Mouse (Mus musculus): ENCODE results near the gene Tor1aip1. TPM values are rescaled to one million over a fixed set of nuclear protein-coding genes. Genes with fewer than 3 reads are reported as not detected.
A peak's percentile ranks its signal among the peaks of the same experiment; 100 is the strongest.

Tor1aip1 gene
- polyA plus RNA-seq, 1 experiment, result 16.5 TPM

GRCm38 (mm10) chr1:155990391-155990790 lies 45.9 kb downstream of the Tor1aip1 start:
- Histone ChIP-seq H3K4me3 (ENCODE audit: insufficient read depth, poor library complexity, severe bottlenecking) (no peak overlapping the region), H3K27me3 (ENCODE audit: control insufficient read depth, insufficient read depth, insufficient read length) (no peaks in the 10 kb centered on the region), H3ac (ENCODE audit: control insufficient read depth, insufficient read length, low read depth) (no peak overlapping the region), H3K79me3 (ENCODE audit: low read depth) (no peaks in the 10 kb centered on the region), H3K36me3 (ENCODE audit: control insufficient read depth, insufficient read depth) (no peaks in the 10 kb centered on the region), H3K79me2 (ENCODE audit: control insufficient read depth, insufficient read depth) (no peaks in the 10 kb centered on the region)
- TF ChIP-seq CTCF (IDR thresholded peaks at IDR 0.05; ENCODE audit: control insufficient read depth, insufficient read depth, insufficient read length), result no peak
- no peak for TF ChIP-seq MAX (IDR thresholded peaks at IDR 0.05)
- TF ChIP-seq FOSL1 (IDR thresholded peaks at IDR 0.05; ENCODE audit: insufficient read depth, low read length, poor library complexity, severe bottlenecking), result no peak
- no peak for TF ChIP-seq MYOD1 (IDR thresholded peaks at IDR 0.05; ENCODE audit: control insufficient read depth, insufficient read length, low read depth)
- TF ChIP-seq MYOG (IDR thresholded peaks at IDR 0.05; ENCODE audit: control insufficient read depth, extremely low read depth, insufficient read length), result no peak
- no peak for TF ChIP-seq CEBPB (IDR thresholded peaks at IDR 0.05; ENCODE audit: low read depth)
- TF ChIP-seq USF1 (IDR thresholded peaks at IDR 0.05; ENCODE audit: low read depth), result no peak

- no peaks in the 10 kb centered on the region for H3K27me3 ChIP-seq (ENCODE audit: control insufficient read depth, insufficient read depth, insufficient read length)
- H3K79me3 ChIP-seq (ENCODE audit: low read depth), result no peaks in the 10 kb centered on the region
- no peak overlapping the region for H3K4me3 ChIP-seq (ENCODE audit: insufficient read depth, poor library complexity, severe bottlenecking)
- H3ac ChIP-seq (ENCODE audit: control insufficient read depth, insufficient read length, low read depth), result no peak overlapping the region
- no peaks in the 10 kb centered on the region for H3K36me3 ChIP-seq (ENCODE audit: control insufficient read depth, insufficient read depth)
- TF ChIP-seq MAX (IDR thresholded peaks at IDR 0.05) (no peak), MYOG (IDR thresholded peaks at IDR 0.05; ENCODE audit: control insufficient read depth, extremely low read depth, insufficient read length) (no peak), USF1 (IDR thresholded peaks at IDR 0.05; ENCODE audit: low read depth) (no peak), CEBPB (IDR thresholded peaks at IDR 0.05; ENCODE audit: low read depth) (no peak), CTCF (IDR thresholded peaks at IDR 0.05; ENCODE audit: control insufficient read depth, insufficient read depth, insufficient read length) (no peak), MYOD1 (IDR thresholded peaks at IDR 0.05; ENCODE audit: control insufficient read depth, insufficient read length, low read depth) (no peak), FOSL1 (IDR thresholded peaks at IDR 0.05; ENCODE audit: insufficient read depth, low read length, poor library complexity, severe bottlenecking) (no peak)
- H3K79me2 ChIP-seq (ENCODE audit: control insufficient read depth, insufficient read depth), result no peaks in the 10 kb centered on the region
These were observed 46.9 kb downstream of the Tor1aip1 start for GRCm38 (mm10) chr1:155989387-155989786.

- TF ChIP-seq MAX (IDR thresholded peaks at IDR 0.05) (no peak), MYOD1 (IDR thresholded peaks at IDR 0.05; ENCODE audit: control insufficient read depth, insufficient read length, low read depth) (no peak), USF1 (IDR thresholded peaks at IDR 0.05; ENCODE audit: low read depth) (no peak), MYOG (IDR thresholded peaks at IDR 0.05; ENCODE audit: control insufficient read depth, extremely low read depth, insufficient read length) (no peak), FOSL1 (IDR thresholded peaks at IDR 0.05; ENCODE audit: insufficient read depth, low read length, poor library complexity, severe bottlenecking) (no peak), CEBPB (IDR thresholded peaks at IDR 0.05; ENCODE audit: low read depth) (no peak), CTCF (IDR thresholded peaks at IDR 0.05; ENCODE audit: control insufficient read depth, insufficient read depth, insufficient read length) (no peak)
These were observed 48.7 kb downstream of the Tor1aip1 start for GRCm38 (mm10) chr1:155987625-155988024.

GRCm38 (mm10) chr1:155974931-155975330 lies 61.3 kb downstream of the Tor1aip1 start:
- Histone ChIP-seq H3K4me3 (ENCODE audit: insufficient read depth, poor library complexity, severe bottlenecking) (no peak overlapping the region), H3K36me3 (ENCODE audit: control insufficient read depth, insufficient read depth) (no peaks in the 10 kb centered on the region), H3K27me3 (ENCODE audit: control insufficient read depth, insufficient read depth, insufficient read length) (no peaks in the 10 kb centered on the region), H3ac (ENCODE audit: control insufficient read depth, insufficient read length, low read depth) (no peak overlapping the region), H3K79me2 (ENCODE audit: control insufficient read depth, insufficient read depth) (peaks cover 29% of the 10 kb centered on the region), H3K79me3 (ENCODE audit: low read depth) (peaks cover 23% of the 10 kb centered on the region)
- TF ChIP-seq FOSL1 (IDR thresholded peaks at IDR 0.05; ENCODE audit: insufficient read depth, low read length, poor library complexity, severe bottlenecking) (no peak), MYOD1 (IDR thresholded peaks at IDR 0.05; ENCODE audit: control insufficient read depth, insufficient read length, low read depth) (no peak), CTCF (IDR thresholded peaks at IDR 0.05; ENCODE audit: control insufficient read depth, insufficient read depth, insufficient read length) (no peak), MYOG (IDR thresholded peaks at IDR 0.05; ENCODE audit: control insufficient read depth, extremely low read depth, insufficient read length) (no peak), USF1 (IDR thresholded peaks at IDR 0.05; ENCODE audit: low read depth) (no peak), CEBPB (IDR thresholded peaks at IDR 0.05; ENCODE audit: low read depth) (no peak), MAX (IDR thresholded peaks at IDR 0.05) (no peak)

More at GRCm38 (mm10) chr1:155987625-155988024, 48.7 kb downstream of the Tor1aip1 start:
- Histone ChIP-seq H3ac (ENCODE audit: control insufficient read depth, insufficient read length, low read depth) (no peak overlapping the region), H3K79me3 (ENCODE audit: low read depth) (no peaks in the 10 kb centered on the region), H3K4me3 (ENCODE audit: insufficient read depth, poor library complexity, severe bottlenecking) (no peak overlapping the region), H3K36me3 (ENCODE audit: control insufficient read depth, insufficient read depth) (no peaks in the 10 kb centered on the region), H3K27me3 (ENCODE audit: control insufficient read depth, insufficient read depth, insufficient read length) (no peaks in the 10 kb centered on the region), H3K79me2 (ENCODE audit: control insufficient read depth, insufficient read depth) (no peaks in the 10 kb centered on the region)

GRCm38 (mm10) chr1:155973719-155974379 lies 62.4 kb downstream of the Tor1aip1 start:
- H3K36me3 ChIP-seq (ENCODE audit: control insufficient read depth, insufficient read depth), result no peaks in the 10 kb centered on the region

More at GRCm38 (mm10) chr1:155973719-155974379, 62.4 kb downstream of the Tor1aip1 start:
- H3ac ChIP-seq (ENCODE audit: control insufficient read depth, insufficient read length, low read depth), result peak overlapping the region; percentile 65
- TF ChIP-seq USF1 (IDR thresholded peaks at IDR 0.05; ENCODE audit: low read depth) (no peak), CTCF (IDR thresholded peaks at IDR 0.05; ENCODE audit: control insufficient read depth, insufficient read depth, insufficient read length) (no peak), FOSL1 (IDR thresholded peaks at IDR 0.05; ENCODE audit: insufficient read depth, low read length, poor library complexity, severe bottlenecking) (no peak), CEBPB (IDR thresholded peaks at IDR 0.05; ENCODE audit: low read depth) (no peak), MYOD1 (IDR thresholded peaks at IDR 0.05; ENCODE audit: control insufficient read depth, insufficient read length, low read depth) (no peak), MYOG (IDR thresholded peaks at IDR 0.05; ENCODE audit: control insufficient read depth, extremely low read depth, insufficient read length) (no peak), MAX (IDR thresholded peaks at IDR 0.05) (no peak)
- peaks cover 24% of the 10 kb centered on the region for H3K79me3 ChIP-seq (ENCODE audit: low read depth)
- peaks cover 40% of the 10 kb centered on the region for H3K79me2 ChIP-seq (ENCODE audit: control insufficient read depth, insufficient read depth)
- peak overlapping the region; percentile 84 for H3K4me3 ChIP-seq (ENCODE audit: insufficient read depth, poor library complexity, severe bottlenecking)
- no peaks in the 10 kb centered on the region for H3K27me3 ChIP-seq (ENCODE audit: control insufficient read depth, insufficient read depth, insufficient read length)
